Mouse (Mus musculus): ENCODE measurements at regions not wholly inside any gene's neighbourhood (a gene's known extent, or its start where the extent isn't known, plus 50 kb on each side); places are given as distances from the start of the nearest gene placed in this dataset.

DNA sequence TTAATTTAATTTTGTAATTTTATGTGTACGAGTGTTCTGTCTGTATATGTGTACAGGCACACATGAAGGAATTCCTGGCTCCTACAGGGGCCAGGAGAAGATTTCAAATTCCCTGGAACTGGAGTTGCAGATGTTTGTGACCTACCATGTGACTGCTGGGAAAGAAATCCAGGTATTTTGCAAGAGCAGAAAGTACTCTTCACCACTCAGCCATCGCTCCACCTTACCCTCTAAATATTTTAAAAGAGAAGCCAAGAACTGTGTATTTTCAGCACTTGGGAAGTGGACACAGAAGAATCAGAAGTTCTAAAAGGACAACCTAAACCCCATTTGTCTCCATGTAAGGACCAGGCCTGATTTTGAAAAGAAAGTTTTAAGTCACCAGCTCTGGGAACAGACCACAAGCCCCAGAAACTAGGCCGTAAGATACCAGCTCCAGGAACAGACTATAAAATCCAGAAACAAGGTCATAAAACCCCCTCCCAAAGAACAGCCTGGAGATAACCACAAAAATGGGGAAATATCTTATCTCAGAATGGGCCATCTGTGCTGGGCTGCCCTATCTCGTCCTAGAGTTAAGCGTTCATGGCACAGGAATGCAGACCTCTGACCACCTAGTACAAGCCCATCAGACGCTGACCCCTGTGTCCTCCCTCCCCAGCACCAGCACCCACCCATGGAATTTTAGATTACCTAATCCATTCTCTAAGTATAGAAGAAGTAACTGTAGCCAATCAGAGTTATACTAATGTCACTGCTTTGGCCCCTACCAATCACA is 178.8 kb upstream of the Dyrk2 start:
- TF ChIP-seq GATA1 (IDR thresholded peaks at IDR 0.05; ENCODE audit: low read depth, low read length): peak; percentile 81
- peak; percentile 81 for TF ChIP-seq TCF12 (IDR thresholded peaks at IDR 0.05; ENCODE audit: low read depth, low read length)
- TF ChIP-seq POLR2AphosphoS5 (IDR thresholded peaks at IDR 0.05; ENCODE audit: borderline replicate concordance, low read depth, low read length): no peak
- TF ChIP-seq RCOR1 (IDR thresholded peaks at IDR 0.05; ENCODE audit: low read depth, low read length): peak; percentile 63
- TF ChIP-seq HCFC1 (IDR thresholded peaks at IDR 0.05; ENCODE audit: low read depth, low read length): no peak
- TF ChIP-seq USF2 (IDR thresholded peaks at IDR 0.05; ENCODE audit: borderline replicate concordance in 1 of 2, insufficient read depth in 1 of 2, low read depth in 1 of 2, low read length in 2 of 2): no peak
- TF ChIP-seq SIN3A (IDR thresholded peaks at IDR 0.05; ENCODE audit: low read length): peak; percentile 26; the same call in 1 of the 2 replicates
- no peak for TF ChIP-seq JUND (IDR thresholded peaks at IDR 0.05; ENCODE audit: low read depth, low read length)
- TF ChIP-seq TAL1 (IDR thresholded peaks at IDR 0.05; ENCODE audit: low read length): peak; percentile 38; the same call in 1 of the 2 replicates
- TF ChIP-seq SMC3 (IDR thresholded peaks at IDR 0.05; ENCODE audit: low read depth, low read length): no peak
- peak; percentile 67 for TF ChIP-seq ETS1 (IDR thresholded peaks at IDR 0.05; ENCODE audit: low read depth, low read length)
- TF ChIP-seq EP300 (IDR thresholded peaks at IDR 0.05; ENCODE audit: low read depth in 1 of 2, low read length in 2 of 2): peak; percentile 74 to 75
- no peak for TF ChIP-seq MYB (IDR thresholded peaks at IDR 0.05; ENCODE audit: low read depth, low read length)
- H3K36me3 ChIP-seq (ENCODE audit: control insufficient read depth in 1 of 2, insufficient read depth in 2 of 2, low read length in 2 of 2): peaks cover 0 to 9% of the 10 kb centered on the region in 2 experiments; a peak in 2 of 4 replicates
- H3K9ac ChIP-seq (ENCODE audit: control insufficient read depth, low read depth, low read length, poor library complexity, severe bottlenecking): no peak overlapping the region
- H3K4me3 ChIP-seq (ENCODE audit: control insufficient read depth in 1 of 2, insufficient read depth in 1 of 2, low read depth in 2 of 2, low read length in 2 of 2): no peak overlapping the region
- no peaks in the 10 kb centered on the region for H3K79me2 ChIP-seq (ENCODE audit: control insufficient read depth, insufficient read depth, low read length, poor library complexity)
- no peaks in the 10 kb centered on the region for H3K9me3 ChIP-seq (replicated peaks; ENCODE audit: insufficient read depth, low read length)
- H3K27me3 ChIP-seq (ENCODE audit: control insufficient read depth in 1 of 2, insufficient read depth in 2 of 2, low read length in 2 of 2): no peaks in the 10 kb centered on the region
- H3K27ac ChIP-seq (ENCODE audit: control insufficient read depth, low read depth, low read length): no peak overlapping the region
- H3K4me1 ChIP-seq (ENCODE audit: control insufficient read depth in 1 of 2, insufficient read depth in 2 of 2, low read length in 2 of 2): peaks cover 3 to 18% of the 10 kb centered on the region in 2 experiments; a peak in 3 of 4 replicates
- DNase-seq (ENCODE audit: low read depth, low spot score): no peak

DNA sequence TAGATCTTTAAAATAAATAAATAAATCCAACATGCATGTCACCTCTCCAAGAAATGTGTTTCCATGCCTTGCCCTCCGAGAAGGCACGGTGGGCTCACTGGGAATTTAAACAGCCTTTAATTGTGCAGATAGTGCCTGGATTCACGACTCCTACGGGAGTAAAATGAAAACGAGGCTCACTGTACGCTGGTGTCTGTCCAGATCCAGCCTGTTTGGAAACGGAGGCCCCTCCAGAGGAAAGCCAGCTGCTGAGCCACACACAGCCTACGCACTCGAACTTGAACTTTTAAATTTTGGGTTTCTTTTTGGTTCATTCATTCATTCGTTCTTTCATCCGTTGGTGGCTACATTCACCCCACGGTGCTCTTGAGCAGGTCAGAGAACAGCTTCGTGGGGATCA is 175.1 kb upstream of the Dyrk2 start:
- peaks cover 0 to 9% of the 10 kb centered on the region in 2 experiments; a peak in 2 of 4 replicates for H3K36me3 ChIP-seq (ENCODE audit: control insufficient read depth in 1 of 2, insufficient read depth in 2 of 2, low read length in 2 of 2)
- H3K79me2 ChIP-seq (ENCODE audit: control insufficient read depth, insufficient read depth, low read length, poor library complexity): no peaks in the 10 kb centered on the region
- DNase-seq (ENCODE audit: low read depth, low spot score): no peak
- no peak overlapping the region for H3K4me3 ChIP-seq (ENCODE audit: control insufficient read depth in 1 of 2, insufficient read depth in 1 of 2, low read depth in 2 of 2, low read length in 2 of 2)
- no peaks in the 10 kb centered on the region; a peak in 1 of 4 replicates for H3K27me3 ChIP-seq (ENCODE audit: control insufficient read depth in 1 of 2, insufficient read depth in 2 of 2, low read length in 2 of 2)
- TF ChIP-seq RCOR1 (IDR thresholded peaks at IDR 0.05; ENCODE audit: low read depth, low read length) (no peak), GABPA (IDR thresholded peaks at IDR 0.05; ENCODE audit: low read depth, low read length) (no peak), E2F4 (IDR thresholded peaks at IDR 0.05; ENCODE audit: borderline replicate concordance, low read depth, low read length) (no peak), TCF12 (IDR thresholded peaks at IDR 0.05; ENCODE audit: low read depth, low read length) (no peak), HCFC1 (IDR thresholded peaks at IDR 0.05; ENCODE audit: low read depth, low read length) (no peak), JUND (IDR thresholded peaks at IDR 0.05; ENCODE audit: low read depth, low read length) (no peak), CHD2 (IDR thresholded peaks at IDR 0.05; ENCODE audit: low read length) (no peak), ZC3H11A (IDR thresholded peaks at IDR 0.05; ENCODE audit: low read depth, low read length) (no peak), MAZ (IDR thresholded peaks at IDR 0.05; ENCODE audit: low read depth, low read length) (no peak), TAL1 (IDR thresholded peaks at IDR 0.05; ENCODE audit: low read length) (no peak), USF2 (IDR thresholded peaks at IDR 0.05; ENCODE audit: borderline replicate concordance in 1 of 2, insufficient read depth in 1 of 2, low read depth in 1 of 2, low read length in 2 of 2) (no peak), USF1 (IDR thresholded peaks at IDR 0.05; ENCODE audit: low read depth, low read length) (no peak), MEF2A (IDR thresholded peaks at IDR 0.05; ENCODE audit: extremely low read depth, insufficient replicate concordance, low read depth, low read length, poor library complexity, severe bottlenecking) (no peak), ZKSCAN1 (IDR thresholded peaks at IDR 0.05; ENCODE audit: low read depth, low read length) (no peak), POLR2AphosphoS2 (IDR thresholded peaks at IDR 0.05; ENCODE audit: low read length) (no peak), TBP (IDR thresholded peaks at IDR 0.05; ENCODE audit: low read depth, low read length) (no peak), CTCF (IDR thresholded peaks at IDR 0.05 in 2 of 3, conservative IDR thresholded peaks at IDR 0.05 in 1 of 3; ENCODE audit: control insufficient read depth in 1 of 3, insufficient read depth in 1 of 3, low read depth in 2 of 3, low read length in 3 of 3, poor library complexity in 1 of 3, severe bottlenecking in 1 of 3) (no peak), ZNF384 (IDR thresholded peaks at IDR 0.05; ENCODE audit: low read depth, low read length) (no peak), POLR2AphosphoS5 (IDR thresholded peaks at IDR 0.05; ENCODE audit: borderline replicate concordance, low read depth, low read length) (no peak)
- H3K9ac ChIP-seq (ENCODE audit: control insufficient read depth, low read depth, low read length, poor library complexity, severe bottlenecking): no peak overlapping the region
- no peaks in the 10 kb centered on the region for H3K9me3 ChIP-seq (replicated peaks; ENCODE audit: insufficient read depth, low read length)
- peaks cover 3 to 14% of the 10 kb centered on the region in 2 experiments; a peak in 3 of 4 replicates for H3K4me1 ChIP-seq (ENCODE audit: control insufficient read depth in 1 of 2, insufficient read depth in 2 of 2, low read length in 2 of 2)
- H3K27ac ChIP-seq (ENCODE audit: control insufficient read depth, low read depth, low read length): no peak overlapping the region
